Mouse (Mus musculus) WW6 (cell line): ENCODE measurements around the gene Ssna1.

Experiments
- DNase-seq: peaks from one replicate; pipeline ENCODE4 v3.0.0-alpha.2; 2013; ENCODE audit warnings: low read depth, low spot score

Ssna1 gene

DNA sequence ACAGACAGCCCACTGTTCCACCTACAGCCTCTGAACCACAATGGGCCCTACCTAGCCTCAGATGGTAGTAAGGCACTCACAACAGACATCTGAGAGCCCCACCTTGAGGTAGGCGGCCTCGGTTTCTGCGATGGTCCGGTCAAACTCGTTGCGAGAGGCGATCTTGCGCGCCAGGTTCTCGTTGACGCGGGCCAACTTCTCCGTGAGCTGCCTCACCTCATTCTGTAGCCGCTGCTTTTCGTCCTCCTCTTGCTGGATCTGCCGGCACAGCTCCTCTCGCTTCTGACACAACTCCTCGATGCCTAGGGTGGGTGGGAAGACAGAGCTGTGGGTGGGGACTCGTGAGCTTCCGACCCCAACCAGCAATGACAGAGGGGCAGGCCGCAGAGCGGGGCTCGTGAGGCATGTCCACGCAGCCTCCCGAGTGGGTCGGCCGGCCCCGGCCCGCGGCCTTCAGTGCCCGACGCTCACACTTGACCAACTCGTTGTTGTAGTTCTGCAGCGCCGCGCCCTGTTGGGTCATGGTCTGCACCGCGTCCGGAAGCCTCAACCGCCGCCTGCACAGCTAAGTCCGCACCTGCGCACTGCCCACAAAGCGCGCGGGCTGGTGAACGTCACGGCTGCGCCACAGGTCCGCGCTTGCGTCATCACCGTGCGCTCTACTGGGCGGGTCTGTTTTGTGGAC is at the start of gene Ssna1, which contains the start of gene Anapc2:
Gene Ssna1 (minus strand): TSS at position 612 of the 685 bp plus-strand sequence.
Gene Anapc2 (plus strand): TSS at position 652 of the 685 bp plus-strand sequence.
- peak; percentile 91 for DNase-seq

DNA sequence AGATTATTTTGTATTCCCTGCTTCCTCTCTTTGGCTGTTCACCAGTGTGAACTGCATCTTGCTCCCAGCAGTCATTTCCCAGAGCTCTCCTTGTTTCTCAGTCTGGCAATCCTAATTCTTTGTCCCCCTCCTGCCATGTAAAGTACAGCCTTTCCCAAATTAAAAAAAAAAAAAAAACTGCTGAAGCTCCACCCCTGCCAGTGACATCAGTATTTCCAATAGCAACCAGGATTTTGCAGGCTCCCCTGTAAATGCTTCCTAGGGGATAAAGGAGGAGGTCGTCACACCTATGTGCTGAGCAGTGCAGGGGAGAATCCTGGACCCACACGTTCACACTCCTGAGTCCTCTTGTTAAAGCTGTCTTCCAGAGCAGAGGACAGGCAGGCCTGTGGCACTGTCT is 47.8 kb upstream of the Ssna1 start:
- no peak for DNase-seq

DNA sequence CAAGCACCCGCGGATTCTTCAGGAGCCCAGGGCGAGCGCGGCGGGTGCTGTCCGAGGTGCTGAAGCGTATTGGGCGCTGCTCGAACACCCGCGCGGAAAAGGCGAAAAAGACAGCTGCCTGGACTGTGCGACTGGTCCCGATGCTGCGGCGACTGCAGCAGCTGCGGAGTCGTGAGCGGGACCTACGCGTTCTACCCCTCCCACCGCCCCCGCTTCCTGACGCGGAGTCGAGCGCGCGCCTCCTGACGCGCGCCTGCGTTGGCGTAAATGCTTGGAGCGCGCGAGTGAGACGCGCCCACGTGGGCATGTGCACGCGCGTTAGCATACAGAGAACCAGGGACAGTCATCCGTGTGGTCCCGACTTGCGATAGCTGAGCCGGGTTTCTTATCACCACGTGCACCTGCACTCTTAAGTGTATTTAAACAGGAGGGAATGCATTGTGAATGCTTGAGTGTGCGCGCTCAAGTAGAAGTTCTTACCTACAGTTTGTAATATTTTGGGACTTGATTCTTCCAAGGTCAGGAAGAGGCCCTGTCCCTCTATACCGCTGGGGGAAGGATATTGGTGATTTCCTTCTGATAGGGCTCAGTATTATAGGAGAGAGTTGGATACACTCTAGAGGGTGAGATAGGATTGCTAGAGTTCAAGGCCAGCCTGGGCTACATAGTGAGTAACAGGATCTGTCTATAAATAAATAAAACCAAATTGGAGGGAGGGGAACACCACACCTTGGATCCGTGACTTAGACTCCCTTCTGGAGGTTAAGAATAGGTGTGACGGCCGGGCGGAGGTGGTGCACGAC is 46.9 kb upstream of the Ssna1 start, which contains the start of gene Grin1:
Gene Grin1 (minus strand): TSS at position 217 of the 803 bp plus-strand sequence.
- DNase-seq = peak; percentile 48

DNA sequence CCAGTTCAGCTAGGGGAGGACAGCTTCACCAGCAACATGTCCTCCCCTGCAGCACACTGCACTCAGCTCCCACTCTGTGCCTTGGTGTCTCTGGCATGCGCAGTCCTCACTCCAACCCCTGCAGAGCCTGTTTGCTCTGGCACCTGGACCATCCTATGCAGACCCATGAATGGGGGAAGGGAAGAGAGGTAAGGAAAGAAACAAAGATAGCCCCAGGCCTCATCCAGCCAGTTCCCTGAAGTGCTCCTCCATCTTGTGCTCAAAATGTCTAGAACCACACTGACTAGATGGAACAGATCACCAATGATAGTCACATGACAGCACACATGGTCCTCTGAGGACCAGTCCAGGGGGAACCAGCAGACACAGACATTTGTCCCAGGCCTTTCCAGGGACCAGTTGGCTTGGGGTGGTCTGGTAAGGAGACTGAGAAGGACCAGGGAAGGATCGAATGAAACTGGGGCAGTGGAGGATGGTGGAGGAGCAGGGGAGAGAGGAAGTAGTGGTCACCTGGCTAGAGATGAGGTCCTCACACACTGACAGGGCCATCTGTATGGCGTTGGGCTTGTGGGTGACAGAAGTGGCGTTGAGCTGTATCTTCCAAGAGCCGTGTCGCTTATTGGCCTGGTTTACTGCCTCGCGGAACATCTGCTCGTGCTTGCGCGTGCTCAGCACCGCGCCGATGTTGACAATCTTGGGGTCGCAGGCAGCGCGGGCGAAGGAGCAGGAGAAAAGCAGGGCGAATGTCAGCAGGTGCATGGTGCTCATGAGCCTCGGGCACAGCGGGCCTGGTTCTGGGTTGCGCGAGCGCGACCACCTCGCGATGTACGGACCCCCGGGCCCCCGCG is 46.1 kb upstream of the Ssna1 start:
- no peak for DNase-seq

DNA sequence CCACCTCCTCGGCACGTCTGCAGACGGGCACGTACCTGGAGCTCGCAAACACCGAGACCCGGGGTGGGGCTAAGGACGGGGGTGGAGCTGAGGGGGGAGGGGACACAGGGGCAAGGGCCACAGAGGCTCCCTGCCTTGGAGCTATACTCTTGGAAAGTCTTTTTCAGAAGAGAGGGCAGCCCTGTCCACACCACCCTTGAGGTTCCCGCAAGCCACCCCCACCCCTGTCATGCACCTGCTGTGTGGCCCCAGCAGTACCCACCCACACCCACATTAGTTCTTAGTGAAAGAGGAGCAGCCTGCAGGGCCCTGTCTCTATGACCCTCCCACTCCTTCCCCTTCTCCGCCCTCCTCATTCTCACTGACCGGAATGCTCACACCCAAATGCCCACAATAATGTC is 39.3 kb upstream of the Ssna1 start:
- no peak for DNase-seq

DNA sequence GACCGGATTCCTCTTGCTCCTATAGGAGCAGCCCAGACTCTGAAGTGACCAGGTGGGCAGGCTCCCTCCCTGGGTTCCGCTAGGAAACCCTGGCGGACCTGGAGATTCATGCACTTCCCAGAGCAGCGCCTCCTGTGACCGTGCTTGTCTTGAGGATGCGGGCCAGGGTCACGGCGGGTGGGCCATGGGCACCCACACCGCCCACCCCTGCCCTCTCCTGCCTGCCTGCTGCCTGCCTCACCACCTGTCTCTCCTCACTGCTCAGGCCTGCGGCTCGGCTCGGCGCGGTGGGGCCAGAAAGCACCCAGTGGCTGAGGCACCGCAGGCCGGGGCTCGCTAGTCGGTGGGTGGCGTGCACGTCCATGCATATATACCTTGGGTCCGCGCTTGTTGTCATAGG is 38.7 kb upstream of the Ssna1 start:
- DNase-seq = no peak

DNA sequence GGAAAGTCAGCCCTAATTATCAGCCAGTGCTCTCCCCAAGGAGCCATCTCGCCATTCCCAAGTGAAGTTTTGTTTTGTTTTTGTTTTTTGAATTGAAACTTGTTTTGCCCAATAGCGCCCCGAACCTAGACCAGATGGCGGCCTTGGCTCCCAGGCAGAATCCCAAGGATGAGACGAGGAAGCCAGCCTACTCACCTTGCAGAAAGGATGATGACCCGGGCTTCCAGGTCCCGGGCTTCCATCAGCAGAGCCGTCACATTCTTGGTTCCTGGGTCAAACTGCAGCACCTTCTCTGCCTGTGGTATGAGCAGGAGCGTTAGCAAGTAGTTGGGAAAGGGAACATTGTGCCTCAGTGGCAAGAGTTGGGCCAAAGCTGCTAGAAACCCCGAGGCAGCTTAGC is 37.9 kb upstream of the Ssna1 start:
- DNase-seq = no peak

DNA sequence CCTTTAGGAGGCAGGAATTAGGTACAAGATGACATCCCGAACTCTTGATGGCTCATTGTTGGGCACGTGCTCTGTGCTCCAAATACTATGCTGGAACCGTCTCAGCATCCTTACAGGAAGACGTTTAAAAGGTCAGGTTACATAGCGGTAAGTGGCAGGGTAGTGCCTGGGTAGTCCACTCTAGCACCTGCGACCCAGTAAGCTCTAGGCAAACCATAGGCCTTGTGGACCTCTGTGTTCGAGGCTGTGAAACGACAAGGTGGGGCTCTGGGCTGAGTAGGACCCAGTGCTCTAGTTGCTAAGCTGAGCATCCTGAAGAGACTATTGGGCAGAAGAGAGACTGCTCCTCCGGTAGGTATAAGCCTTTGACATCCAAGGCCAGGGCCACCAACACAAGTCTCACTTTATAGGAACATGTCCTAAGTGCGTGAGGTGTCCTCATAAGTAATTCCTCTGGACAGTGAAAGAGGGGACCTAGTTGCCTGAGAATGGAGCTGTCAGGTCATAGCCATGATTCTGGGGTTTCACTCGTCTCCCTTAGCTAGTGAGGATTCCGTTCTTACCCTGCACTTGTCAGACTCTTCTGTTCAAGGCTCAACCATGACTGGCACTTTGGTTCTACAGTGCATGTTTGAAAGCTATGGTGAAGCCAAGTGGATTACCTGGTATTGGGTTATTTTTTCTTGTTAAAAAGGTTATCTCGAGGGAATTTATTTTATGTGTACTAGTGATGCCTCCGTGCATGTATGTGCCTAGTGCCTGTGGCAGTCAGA is 33.5 kb upstream of the Ssna1 start:
- no peak for DNase-seq

DNA sequence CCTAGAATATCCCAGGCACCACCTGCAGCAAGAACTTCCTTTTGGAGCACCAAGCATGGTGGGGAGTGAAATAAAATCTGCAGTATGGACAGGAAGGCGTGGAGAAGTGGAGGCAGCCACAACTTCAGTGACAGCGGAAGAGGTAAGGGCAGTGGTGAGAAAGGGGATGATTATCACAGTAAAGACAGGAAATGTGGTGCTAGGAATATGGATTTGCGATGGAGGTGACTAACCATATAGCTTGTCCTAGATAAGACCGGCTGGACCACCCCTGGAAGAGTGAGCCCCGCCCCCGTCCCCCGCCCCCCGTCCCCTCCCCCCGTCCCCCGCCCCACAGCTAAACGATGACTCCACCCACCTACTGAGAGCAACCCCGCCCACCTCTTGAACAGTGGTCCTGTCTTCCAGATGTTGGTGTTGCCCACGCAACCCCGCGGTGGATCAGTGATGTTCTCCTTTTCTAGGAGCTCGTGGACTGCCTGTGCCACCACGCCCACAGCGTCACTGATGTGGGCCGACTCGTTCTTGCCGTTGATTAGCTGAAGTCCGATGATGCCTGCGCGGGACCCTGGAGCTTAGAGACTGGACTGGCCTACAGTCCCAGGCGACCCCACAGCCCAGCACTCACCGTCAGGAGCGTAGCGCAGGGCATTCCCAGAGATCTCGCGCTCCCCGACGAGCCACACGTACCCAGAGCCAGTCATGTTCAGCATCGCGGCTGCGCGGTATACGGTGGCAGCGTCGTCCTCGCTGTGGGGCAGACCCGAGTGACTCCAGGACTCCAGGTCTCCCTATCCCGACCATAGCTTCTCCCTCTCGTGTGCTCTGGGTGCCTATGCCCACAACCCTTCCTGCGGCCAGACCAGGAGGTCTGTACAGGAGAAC is 32.7 kb upstream of the Ssna1 start:
- DNase-seq = no peak

DNA sequence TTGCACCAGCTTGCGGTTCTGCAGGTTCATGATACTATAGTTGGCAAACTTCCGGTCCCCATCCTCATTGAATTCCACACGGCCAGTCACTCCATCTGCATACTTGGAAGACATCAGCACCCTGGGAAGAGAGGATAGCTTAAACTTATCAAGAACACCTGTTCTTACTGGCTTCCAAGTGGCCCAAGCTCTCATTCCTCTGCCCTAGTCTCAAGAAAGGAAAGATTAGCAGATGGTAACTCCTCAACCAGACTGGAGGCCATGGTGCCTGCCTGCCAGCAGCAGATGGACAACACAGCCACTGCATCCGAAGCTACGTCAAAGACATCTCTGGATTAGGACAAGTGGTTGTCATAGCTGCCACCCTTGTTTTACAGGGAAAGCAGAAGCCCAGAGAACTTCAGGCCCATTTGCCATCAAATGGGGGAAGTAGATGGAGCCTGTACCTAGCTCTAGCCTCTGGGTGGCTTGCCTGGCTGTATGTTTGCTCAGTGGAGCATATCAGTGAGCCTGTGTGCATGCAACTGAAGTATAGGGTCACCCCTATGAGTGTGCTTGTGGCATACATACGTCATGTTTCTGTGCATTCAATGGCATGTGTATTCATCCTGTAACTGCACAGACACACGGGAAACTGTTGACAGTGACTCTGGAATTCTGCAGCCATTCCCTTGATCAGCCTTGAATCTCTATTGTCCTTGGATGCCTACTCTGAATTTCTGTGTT is 31.9 kb upstream of the Ssna1 start:
- DNase-seq = no peak

DNA sequence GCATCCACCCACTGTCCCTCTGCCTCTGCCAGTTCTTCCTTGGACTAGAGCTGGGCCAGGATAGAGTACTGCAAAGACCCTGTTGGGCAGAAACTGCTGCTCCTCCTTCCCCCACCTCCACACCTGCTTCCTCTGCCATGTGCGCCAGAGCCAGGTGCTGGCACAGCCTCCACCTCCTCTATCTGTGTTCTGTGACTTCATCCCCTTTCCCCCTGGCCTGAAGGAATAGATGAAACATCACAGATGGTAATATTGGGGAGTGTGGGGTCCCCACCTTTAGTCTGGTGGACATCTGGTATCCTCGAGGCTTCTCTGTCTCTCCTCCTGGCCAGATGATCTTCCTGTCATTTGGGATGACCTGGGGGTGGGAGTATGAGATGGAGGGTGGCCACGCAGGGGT is 31.2 kb upstream of the Ssna1 start:
- DNase-seq = no peak

DNA sequence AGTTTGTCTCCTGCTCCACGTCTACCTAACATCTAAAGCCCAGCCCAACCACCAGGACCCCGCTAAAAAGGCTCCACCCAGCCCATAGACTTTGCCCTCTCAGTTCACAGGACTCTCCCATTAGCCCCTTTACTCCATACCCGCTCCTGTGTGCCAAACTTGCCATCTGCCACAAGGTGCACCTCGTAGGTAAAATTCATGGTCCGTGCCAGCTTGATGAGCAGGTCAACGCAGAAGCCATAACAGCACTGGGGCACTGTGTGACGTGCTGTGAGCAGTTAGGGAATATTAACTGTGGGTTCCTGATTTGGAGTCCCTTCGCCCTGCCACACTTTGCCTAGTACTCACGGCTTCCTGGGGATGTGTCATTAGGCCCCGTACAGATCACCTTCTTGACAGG is 25.8 kb upstream of the Ssna1 start:
- DNase-seq = no peak

DNA sequence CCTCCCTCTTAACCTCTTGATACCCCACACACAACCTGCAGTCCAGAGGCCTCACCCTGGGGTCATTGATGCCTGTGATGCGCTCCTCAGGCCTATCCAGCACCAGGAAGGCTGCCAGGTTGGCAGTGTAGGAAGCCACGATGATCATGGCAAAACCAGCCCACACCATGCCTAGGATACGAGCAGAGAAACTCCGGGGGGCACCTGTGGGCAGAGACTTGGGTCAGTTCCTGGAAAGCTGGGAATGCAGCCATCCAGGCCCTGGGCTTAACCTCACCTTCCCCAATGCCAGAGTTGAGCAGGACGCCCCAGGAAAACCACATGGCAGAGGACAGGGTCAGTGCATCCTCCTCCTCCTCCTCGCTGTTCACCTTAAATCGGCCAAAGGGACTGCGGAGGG is 24.9 kb upstream of the Ssna1 start:
- DNase-seq = no peak

DNA sequence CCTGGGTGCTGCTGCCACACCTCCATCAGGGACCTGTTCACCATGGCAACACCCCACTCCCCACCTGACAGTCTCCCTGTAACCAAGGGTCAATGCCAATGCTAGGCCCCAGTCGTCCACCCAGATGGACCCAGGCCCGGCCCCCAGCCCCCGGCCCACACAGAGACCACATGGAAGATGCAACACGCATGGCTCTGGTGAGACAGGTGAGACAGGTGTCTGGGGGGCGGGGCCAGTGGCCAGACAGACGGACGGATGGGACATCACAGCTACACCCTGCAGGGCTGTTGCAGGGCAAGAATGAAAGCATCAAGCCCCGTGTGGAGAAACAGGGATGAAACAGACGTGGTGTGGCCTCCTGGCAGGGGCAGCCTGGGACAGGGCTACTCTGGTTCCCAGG is 21.5 kb upstream of the Ssna1 start:
- DNase-seq = no peak

DNA sequence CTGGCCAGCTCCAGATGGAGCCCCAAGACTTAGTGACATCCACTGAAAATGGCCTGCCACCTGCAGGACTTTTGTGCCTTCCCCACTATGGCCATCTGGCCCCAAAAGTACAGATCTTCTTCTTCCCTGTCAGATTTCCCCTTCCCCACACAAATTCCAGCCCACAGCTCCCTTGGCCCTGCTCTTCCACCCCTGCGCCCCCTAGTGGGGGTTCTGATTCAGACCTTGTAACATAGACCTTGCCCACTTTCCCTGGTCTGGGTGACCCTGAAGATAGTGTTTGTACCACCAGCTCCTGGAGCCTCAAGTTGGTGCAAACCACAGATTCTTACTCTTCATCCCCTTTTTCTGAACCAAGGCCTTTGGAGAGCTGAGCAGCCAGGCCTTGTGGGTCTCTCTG is 20.6 kb upstream of the Ssna1 start:
- DNase-seq = peak; percentile 52

DNA sequence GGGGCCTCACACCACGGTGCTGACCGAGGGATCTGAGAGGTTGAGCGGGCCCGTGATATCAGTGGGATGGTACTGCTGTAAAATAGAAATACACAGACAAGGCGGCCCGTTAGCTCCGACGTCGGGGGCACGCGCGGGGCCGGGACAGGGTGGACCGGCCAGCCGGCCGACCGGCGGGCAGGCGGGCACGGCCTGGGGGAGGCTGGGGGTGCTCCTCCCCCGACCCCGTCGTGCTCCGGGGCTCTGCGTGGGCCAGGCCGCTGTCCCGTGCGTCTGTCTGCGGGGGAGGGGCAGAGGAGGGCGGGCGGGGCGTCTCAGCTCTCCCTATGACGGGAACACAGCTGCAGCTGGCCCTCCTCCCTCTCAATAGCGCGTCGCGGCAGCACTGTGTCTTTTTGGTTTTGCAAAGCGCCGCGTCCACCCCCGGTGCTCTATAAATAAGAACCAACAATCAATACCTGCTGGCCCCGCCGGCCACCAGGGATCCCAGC is 19.9 kb upstream of the Ssna1 start:
- DNase-seq = no peak

DNA sequence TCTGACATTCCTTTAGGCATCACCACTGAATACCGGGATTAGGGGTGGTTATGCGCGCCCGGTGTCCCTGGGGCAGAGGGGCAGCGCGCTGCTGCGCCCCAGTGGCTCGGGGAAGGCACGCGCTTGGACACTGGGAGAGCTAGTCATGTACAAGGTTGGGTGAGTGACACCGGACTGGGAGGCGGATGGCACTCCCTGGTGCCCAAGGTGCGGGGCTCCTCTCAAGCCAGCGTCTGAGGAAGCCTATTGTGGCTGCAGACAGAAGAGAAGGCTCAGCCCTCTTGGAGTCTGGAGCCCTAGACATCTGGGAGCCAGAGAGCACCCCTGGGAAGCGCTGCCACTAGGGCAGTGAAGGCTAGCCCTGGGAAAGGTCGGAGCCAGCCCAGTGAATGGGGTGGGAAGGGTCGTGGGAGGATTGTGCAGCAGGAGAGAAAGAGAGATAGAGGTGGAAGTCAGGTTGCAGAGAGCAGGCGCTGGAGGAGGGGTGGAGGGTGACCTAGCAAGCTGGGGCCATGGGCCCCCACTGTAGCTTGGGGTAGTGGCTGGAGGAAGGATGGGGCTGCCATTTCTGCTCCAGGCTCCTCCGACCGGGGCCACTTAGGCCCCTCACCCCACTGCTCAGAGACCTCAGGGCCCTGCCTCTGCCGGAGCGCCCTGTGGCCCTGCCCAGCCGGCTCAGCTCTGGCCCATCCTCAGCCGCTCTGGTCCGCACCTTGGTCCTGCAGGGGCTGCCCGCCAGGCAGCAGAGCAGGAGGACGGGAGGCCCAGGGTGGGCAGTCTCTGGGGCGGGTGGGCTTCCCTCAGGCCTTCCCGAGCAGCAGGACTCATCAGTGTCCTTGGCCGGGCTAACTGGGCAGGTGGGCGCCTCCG is 19.2 kb upstream of the Ssna1 start:
- DNase-seq = no peak

DNA sequence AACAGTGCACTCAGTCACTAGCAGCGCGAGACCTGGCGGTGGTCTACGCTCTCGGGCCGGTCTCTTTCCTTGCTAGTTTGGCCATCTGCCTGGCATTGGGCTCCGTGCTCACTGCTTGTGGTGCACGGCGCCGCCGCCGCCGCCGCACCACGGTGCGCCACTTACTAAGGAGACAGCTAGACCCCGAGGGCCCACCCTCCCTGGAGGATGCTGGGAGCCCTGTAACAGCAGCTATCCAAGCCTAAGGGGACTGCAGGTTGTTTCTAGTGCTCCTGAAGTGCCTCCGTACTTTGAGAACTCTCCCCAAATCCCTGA is 18.5 kb upstream of the Ssna1 start:
- DNase-seq = no peak
